Mouse (Mus musculus) ovary, postnatal 10 days (tissue): Measurements from ENCODE around the gene Chrd.

Experiments used
- DNase-seq: peaks from one replicate; pipeline ENCODE4 v3.0.0; 2022; ENCODE audit warnings: low spot score

Chrd gene

GRCm38 (mm10) chr16:20732925-20733730 is at the start of gene Chrd:
Gene Chrd, plus strand, starts transcription at chr16:20733127.
- peak; percentile 54 for DNase-seq

- DNase-seq = no peak
Measured at GRCm38 (mm10) chr16:20690774-20691173, 42.2 kb upstream of the Chrd start.

- DNase-seq = no peak
Measured at GRCm38 (mm10) chr16:20691617-20692016, 41.3 kb upstream of the Chrd start.

- DNase-seq = no peak
Measured at GRCm38 (mm10) chr16:20692241-20692965, 40.5 kb upstream of the Chrd start.

- peak; percentile 67 for DNase-seq
Measured at GRCm38 (mm10) chr16:20693111-20693701, 39.7 kb upstream of the Chrd start, which contains the start of gene Fam131a. Gene Fam131a, plus strand, starts transcription at chr16:20693241.

- DNase-seq = no peak
Measured at GRCm38 (mm10) chr16:20694781-20695180, 38.1 kb upstream of the Chrd start.

GRCm38 (mm10) chr16:20695622-20696323 is 37.2 kb upstream of the Chrd start:
- peak; percentile 76 for DNase-seq

- no peak for DNase-seq
Measured at GRCm38 (mm10) chr16:20699266-20699665, 33.7 kb upstream of the Chrd start.

GRCm38 (mm10) chr16:20700036-20700435 is 32.9 kb upstream of the Chrd start:
- DNase-seq = no peak

- DNase-seq = no peak
Measured at GRCm38 (mm10) chr16:20701316-20701715, 31.6 kb upstream of the Chrd start.

- DNase-seq = no peak
Measured at GRCm38 (mm10) chr16:20701729-20702521, 31.0 kb upstream of the Chrd start.

GRCm38 (mm10) chr16:20702522-20702893 is 30.4 kb upstream of the Chrd start:
- DNase-seq = no peak

GRCm38 (mm10) chr16:20703071-20703470 is 29.9 kb upstream of the Chrd start:
- no peak for DNase-seq

- DNase-seq = no peak
Measured at GRCm38 (mm10) chr16:20703699-20704400, 29.1 kb upstream of the Chrd start.

GRCm38 (mm10) chr16:20705786-20706185 is 27.1 kb upstream of the Chrd start:
- DNase-seq = no peak

GRCm38 (mm10) chr16:20706407-20707055 is 26.4 kb upstream of the Chrd start:
- no peak for DNase-seq

- no peak for DNase-seq
Measured at GRCm38 (mm10) chr16:20708220-20708938, 24.5 kb upstream of the Chrd start.

GRCm38 (mm10) chr16:20708939-20709734 is 23.8 kb upstream of the Chrd start:
- DNase-seq = no peak

GRCm38 (mm10) chr16:20710370-20710769 is 22.6 kb upstream of the Chrd start:
- no peak for DNase-seq
